Mouse (Mus musculus): ENCODE data around the gene Clec5a. TPM values are rescaled to one million over a fixed set of nuclear protein-coding genes. Genes with fewer than 3 reads are reported as not detected.

Gene Clec5a
- total and polyA plus RNA-seq, 3 experiments = not detected

DNA sequence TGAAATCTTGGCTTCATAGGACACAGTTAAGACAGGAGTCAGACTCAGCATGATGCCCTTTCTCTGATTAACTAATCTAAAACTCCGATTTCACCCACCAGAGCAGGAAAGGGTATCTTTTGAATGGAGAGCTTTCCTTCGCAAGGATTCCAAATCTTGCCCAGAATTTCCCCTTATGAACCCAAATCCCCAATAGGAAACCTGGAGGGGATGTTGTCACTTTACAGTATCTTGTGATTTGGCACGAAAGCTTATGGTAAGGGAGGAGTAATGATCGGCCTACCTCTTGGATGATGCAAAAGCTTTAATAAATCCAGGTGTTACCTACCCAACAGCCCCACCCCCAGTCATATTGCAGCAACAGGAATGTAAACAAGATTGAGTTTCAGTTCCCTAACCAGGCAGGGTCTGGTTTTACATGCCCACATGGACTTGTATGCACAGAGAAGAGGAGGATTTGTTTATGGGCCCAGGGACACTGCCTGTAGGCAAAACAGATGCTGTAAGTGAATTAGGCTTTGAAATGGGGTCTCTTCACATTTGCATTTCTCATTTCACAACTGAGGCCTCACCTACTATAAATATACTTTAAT, 27.7 kb upstream of the Clec5a start, which contains the start of gene Tas2r138:
TSS of gene Tas2r138 (minus strand) at position 51 of the 593 bp plus-strand sequence.
- Histone ChIP-seq H3K4me1 (ENCODE audit: control insufficient read depth in 1 of 2, insufficient read depth in 2 of 2, low read length in 2 of 2) (no peaks in the 10 kb centered on the region), H3K9ac (ENCODE audit: control insufficient read depth, low read depth, low read length, poor library complexity, severe bottlenecking) (no peak within 1 kb of the TSS), H3K36me3 (ENCODE audit: control insufficient read depth in 1 of 2, insufficient read depth in 2 of 2, low read length in 2 of 2) (no peaks in the 10 kb centered on the region), H3K27ac (ENCODE audit: control insufficient read depth, low read depth, low read length) (no peak within 1 kb of the TSS), H3K4me3 (ENCODE audit: control insufficient read depth in 1 of 2, insufficient read depth in 1 of 2, low read depth in 2 of 2, low read length in 2 of 2) (no peak within 1 kb of the TSS), H3K27me3 (ENCODE audit: control insufficient read depth in 1 of 2, insufficient read depth in 2 of 2, low read length in 2 of 2) (no peaks in the 10 kb centered on the region), H3K9me3 (replicated peaks; ENCODE audit: insufficient read depth, low read length) (no peaks in the 10 kb centered on the region), H3K79me2 (ENCODE audit: control insufficient read depth, insufficient read depth, low read length, poor library complexity) (no peaks in the 10 kb centered on the region)
- DNase-seq (ENCODE audit: low read depth, low spot score) = no peak
- no peak for TF ChIP-seq MEF2A (IDR thresholded peaks at IDR 0.05; ENCODE audit: extremely low read depth, insufficient replicate concordance, low read depth, low read length, poor library complexity, severe bottlenecking)
- TF ChIP-seq USF2 (IDR thresholded peaks at IDR 0.05; ENCODE audit: borderline replicate concordance in 1 of 2, insufficient read depth in 1 of 2, low read depth in 1 of 2, low read length in 2 of 2) = no peak
- no peak for TF ChIP-seq MXI1 (IDR thresholded peaks at IDR 0.05; ENCODE audit: low read depth, low read length)
- no peak for TF ChIP-seq CHD1 (IDR thresholded peaks at IDR 0.05; ENCODE audit: low read depth, low read length)
- no peak for TF ChIP-seq GABPA (IDR thresholded peaks at IDR 0.05; ENCODE audit: low read depth, low read length)
- no peak for TF ChIP-seq BHLHE40 (IDR thresholded peaks at IDR 0.05; ENCODE audit: borderline replicate concordance, low read depth, low read length)

- Histone ChIP-seq H3K4me3 (ENCODE audit: control insufficient read depth in 1 of 2, insufficient read depth in 1 of 2, low read depth in 2 of 2, low read length in 2 of 2) (no peak overlapping the region), H3K9me3 (replicated peaks; ENCODE audit: insufficient read depth, low read length) (no peaks in the 10 kb centered on the region), H3K27ac (ENCODE audit: control insufficient read depth, low read depth, low read length) (no peak overlapping the region), H3K27me3 (ENCODE audit: control insufficient read depth in 1 of 2, insufficient read depth in 2 of 2, low read length in 2 of 2) (no peaks in the 10 kb centered on the region), H3K4me1 (ENCODE audit: control insufficient read depth in 1 of 2, insufficient read depth in 2 of 2, low read length in 2 of 2) (no peaks in the 10 kb centered on the region), H3K36me3 (ENCODE audit: control insufficient read depth in 1 of 2, insufficient read depth in 2 of 2, low read length in 2 of 2) (no peaks in the 10 kb centered on the region), H3K9ac (ENCODE audit: control insufficient read depth, low read depth, low read length, poor library complexity, severe bottlenecking) (no peak overlapping the region), H3K79me2 (ENCODE audit: control insufficient read depth, insufficient read depth, low read length, poor library complexity) (no peaks in the 10 kb centered on the region)
- DNase-seq (ENCODE audit: low read depth, low spot score) = no peak
- TF ChIP-seq KAT2A (conservative IDR thresholded peaks at IDR 0.05; ENCODE audit: low read depth, low read length) (no peak), MAX (IDR thresholded peaks at IDR 0.05; ENCODE audit: low read length) (no peak), MYC (IDR thresholded peaks at IDR 0.05; ENCODE audit: low read depth, low read length) (no peak), MYB (IDR thresholded peaks at IDR 0.05; ENCODE audit: low read depth, low read length) (no peak), MEF2A (IDR thresholded peaks at IDR 0.05; ENCODE audit: extremely low read depth, insufficient replicate concordance, low read depth, low read length, poor library complexity, severe bottlenecking) (no peak), EP300 (IDR thresholded peaks at IDR 0.05; ENCODE audit: low read depth in 1 of 2, low read length in 2 of 2) (no peak), TAL1 (IDR thresholded peaks at IDR 0.05; ENCODE audit: low read length) (no peak), CHD2 (IDR thresholded peaks at IDR 0.05; ENCODE audit: low read length) (no peak), SMC3 (IDR thresholded peaks at IDR 0.05; ENCODE audit: low read depth, low read length) (no peak), NELFE (IDR thresholded peaks at IDR 0.05; ENCODE audit: low read depth, low read length) (no peak), GABPA (IDR thresholded peaks at IDR 0.05; ENCODE audit: low read depth, low read length) (no peak), ETS1 (IDR thresholded peaks at IDR 0.05; ENCODE audit: low read depth, low read length) (no peak)
Measured at GRCm38 (mm10) chr6:40610244-40610643, 24.6 kb upstream of the Clec5a start.

Data from MEL (cell line).